Comparison of ENCODE assay signal across 20 mouse cellular contexts in the genomic region with DNA sequence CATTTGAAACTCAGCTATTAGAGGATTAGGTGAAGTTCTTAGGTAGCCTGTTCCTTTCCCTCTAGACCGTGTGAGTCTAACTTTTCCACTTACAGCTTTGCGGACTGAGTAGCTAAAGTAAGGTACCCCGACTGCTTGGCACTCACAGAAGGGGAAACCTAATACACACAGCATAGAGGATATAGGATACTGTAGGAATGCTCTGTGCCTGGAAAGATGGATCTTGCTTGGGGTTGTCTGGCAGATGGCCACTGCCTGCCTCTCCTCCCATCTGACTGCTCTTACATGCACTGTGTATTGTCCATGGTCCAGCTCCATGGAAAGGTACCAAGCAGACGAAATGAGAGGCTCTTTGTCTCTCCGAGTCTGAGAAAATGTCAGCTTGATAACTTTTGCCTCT. TPM values are rescaled to one million over a fixed set of nuclear protein-coding genes. Genes with fewer than 3 reads are reported as not detected.
"Had no signal": no experiment of that assay in that cellular context is flagged by ENCODE, and none has a peak within 500 bp of the region (broad histone marks: within the 10 kb centered on the region; RNA-seq: fewer than 3 reads in every experiment).

No protein-coding gene starts in this region.

- H3K36me3 ChIP-seq: liver, embryonic 13.5 days; lung, embryonic 15.5 days; midbrain, embryonic 12.5 days; stomach, embryonic 15.5 days had no signal

- H3K9me3 ChIP-seq: liver, embryonic 13.5 days; lung, embryonic 15.5 days; midbrain, embryonic 12.5 days; neural tube, embryonic 13.5 days; stomach, embryonic 15.5 days had no signal

- DNase-seq: kidney, adult 11 months; kidney, postnatal 14 days; layer of hippocampus, adult 9-11 months; liver; liver, embryonic 13.5 days; liver, postnatal 0 days; retina, postnatal 1 day; right cerebral cortex, postnatal 4 days; thymus, adult 2 months; thymus, postnatal 25 days had no signal

- H3K27me3 ChIP-seq: liver, embryonic 13.5 days; lung, embryonic 15.5 days; midbrain, embryonic 12.5 days; neural tube, embryonic 13.5 days; stomach, embryonic 15.5 days had no signal

- H3K4me2 ChIP-seq: liver, embryonic 13.5 days; lung, embryonic 15.5 days; midbrain, embryonic 12.5 days; neural tube, embryonic 13.5 days; stomach, embryonic 15.5 days had no signal

- H3K27ac ChIP-seq: liver, embryonic 13.5 days; lung, embryonic 15.5 days; midbrain, embryonic 12.5 days; neural tube, embryonic 13.5 days; stomach, embryonic 15.5 days had no signal

- H3K4me1 ChIP-seq: liver, embryonic 13.5 days; lung, embryonic 15.5 days; midbrain, embryonic 12.5 days; neural tube, embryonic 13.5 days; stomach, embryonic 15.5 days had no signal

- H3K4me3 ChIP-seq: liver, embryonic 13.5 days; lung, embryonic 15.5 days; midbrain, embryonic 12.5 days; neural tube, embryonic 13.5 days; stomach, embryonic 15.5 days had no signal

- H3K9ac ChIP-seq: liver, embryonic 13.5 days; liver, postnatal 0 days; lung, embryonic 15.5 days; midbrain, embryonic 12.5 days; neural tube, embryonic 13.5 days; stomach, embryonic 15.5 days had no signal

- ATAC-seq: liver, postnatal 0 days; midbrain, embryonic 16.5 days had no signal

RNA-seq across cellular contexts. Expression of a gene that starts 30.9 kb away (rescaled TPM):
- total RNA-seq: layer of hippocampus, adult 18-20 months; left cerebral cortex, postnatal 36 days; megakaryocyte-erythroid progenitor cell, adult 5-6 weeks had no signal
- polyA plus RNA-seq: liver, embryonic 13.5 days; liver, postnatal 0 days; lung, embryonic 15.5 days; midbrain, embryonic 12.5 days; midbrain, embryonic 16.5 days; spleen, adult 2 months; testis, adult 2 months; thymus, adult 2 months had no signal
